ENCODE assay signal across 8 mouse cellular contexts in the genomic region with DNA sequence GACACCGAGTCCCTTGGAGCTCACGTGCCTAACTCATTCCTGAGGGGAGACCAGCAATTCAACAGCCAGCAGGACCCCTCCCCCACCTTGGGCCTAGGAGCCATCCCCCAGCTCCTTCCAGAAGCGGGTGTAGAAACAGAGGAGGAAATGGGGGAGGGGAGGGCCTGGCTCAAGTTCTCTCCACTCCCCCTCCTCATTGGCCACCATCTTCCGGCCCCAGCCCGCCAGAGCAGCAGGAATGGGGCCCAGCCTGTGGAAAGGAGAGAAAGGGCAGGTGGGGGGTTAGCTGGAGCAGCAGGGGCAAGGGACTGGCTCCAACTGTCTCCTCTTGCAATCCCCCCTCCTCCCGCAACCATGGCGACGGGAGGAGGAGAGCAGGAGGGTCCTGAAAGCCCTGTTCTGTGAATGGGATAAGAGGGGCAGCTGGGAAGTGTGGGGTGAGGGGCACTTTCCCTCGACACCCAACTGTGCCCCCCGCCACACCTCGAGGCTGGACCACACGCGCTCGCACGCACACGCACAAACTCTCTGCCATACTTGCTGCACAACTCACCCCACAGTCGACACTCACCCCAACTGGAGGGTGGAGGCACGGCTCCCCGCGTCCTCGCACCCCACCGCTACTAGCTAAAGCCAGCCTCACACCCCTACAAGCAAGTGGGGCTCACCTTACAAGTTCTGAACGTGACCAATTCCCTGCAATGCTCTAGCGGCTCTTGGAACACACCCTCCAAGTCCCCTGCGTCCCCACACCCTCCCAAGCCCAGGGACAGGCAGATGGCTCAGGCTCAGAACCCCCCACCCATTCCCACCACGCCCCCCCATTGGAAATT. TPM values are rescaled to one million over a fixed set of nuclear protein-coding genes. Genes with fewer than 3 reads are reported as not detected.
DNase-seq lines count a peak whose midpoint lies in the region; ATAC-seq and TF ChIP-seq lines count a peak whose summit lies in the region.

No protein-coding gene starts in this region.

- peak overlapping the region; percentile 77 for H3K9ac ChIP-seq in forebrain, embryonic 16.5 days (replicated peaks; ENCODE audit: low read depth, low read length)
- peak overlapping the region; percentile 89 for H3K9ac ChIP-seq in kidney, postnatal 0 days (ENCODE audit: low read depth, low read length)
- H3K9ac ChIP-seq in stomach, postnatal 0 days (ENCODE audit: low read length) = peak overlapping the region; percentile 92

- peak overlapping the region; percentile 86 for H3K4me2 ChIP-seq in forebrain, embryonic 16.5 days (ENCODE audit: low read length)
- peak overlapping the region; percentile 85 for H3K4me2 ChIP-seq in kidney, postnatal 0 days (ENCODE audit: low read length)
- H3K4me2 ChIP-seq in stomach, postnatal 0 days (replicated peaks; ENCODE audit: low read depth) = peak overlapping the region; percentile 91

- no peak for TF ChIP-seq EP300 in stomach, postnatal 0 days (optimal IDR thresholded peaks at IDR 0.05)

- no peaks in the 10 kb centered on the region for H3K9me3 ChIP-seq in forebrain, embryonic 16.5 days (ENCODE audit: control insufficient read depth, low read length)
- no peaks in the 10 kb centered on the region for H3K9me3 ChIP-seq in kidney, postnatal 0 days (replicated peaks; ENCODE audit: low read length)
- H3K9me3 ChIP-seq in stomach, postnatal 0 days (ENCODE audit: control insufficient read depth, low read length) = no peaks in the 10 kb centered on the region

- H3K4me1 ChIP-seq in forebrain, embryonic 16.5 days (replicated peaks; ENCODE audit: control insufficient read depth, insufficient read depth, low read length) = peaks cover 39% of the 10 kb centered on the region
- peaks cover 35% of the 10 kb centered on the region for H3K4me1 ChIP-seq in kidney, postnatal 0 days (replicated peaks; ENCODE audit: insufficient read depth, low read length)
- H3K4me1 ChIP-seq in stomach, postnatal 0 days (replicated peaks; ENCODE audit: control insufficient read depth, insufficient read depth) = peaks cover 10% of the 10 kb centered on the region

- H3K4me3 ChIP-seq in forebrain, embryonic 16.5 days (replicated peaks; ENCODE audit: low read length) = peak overlapping the region; percentile 62
- H3K4me3 ChIP-seq in kidney, postnatal 0 days (replicated peaks; ENCODE audit: low read depth, low read length) = peak overlapping the region; percentile 88
- H3K4me3 ChIP-seq in macrophage (ENCODE audit: inconsistent target) = peak overlapping the region; percentile 5; the same call in 1 of the 2 replicates
- peak overlapping the region; percentile 85 for H3K4me3 ChIP-seq in stomach, postnatal 0 days (ENCODE audit: low read depth, low read length)

- peak overlapping the region; percentile 95 for H3K27ac ChIP-seq in forebrain, embryonic 16.5 days (ENCODE audit: low read length)
- H3K27ac ChIP-seq in kidney, postnatal 0 days = peak overlapping the region; percentile 97
- no peak overlapping the region for H3K27ac ChIP-seq in macrophage
- H3K27ac ChIP-seq in stomach, postnatal 0 days (replicated peaks) = peak overlapping the region; percentile 97

- WGBS in forebrain, embryonic 16.5 days = under 1% methylated on average over 26 of the region's 26 CpGs
- 1% methylated on average over 25 of the region's 26 CpGs for WGBS in kidney, postnatal 0 days
- 29% methylated on average over 25 of the region's 26 CpGs for WGBS in macrophage (ENCODE audit: missing documents)
- WGBS in stomach, postnatal 0 days = under 1% methylated on average over 24 of the region's 26 CpGs

- no peaks in the 10 kb centered on the region for H3K27me3 ChIP-seq in forebrain, embryonic 16.5 days (replicated peaks; ENCODE audit: control insufficient read depth, insufficient read depth, low read length)
- no peaks in the 10 kb centered on the region for H3K27me3 ChIP-seq in kidney, postnatal 0 days (ENCODE audit: insufficient read depth, low read length)
- no peaks in the 10 kb centered on the region for H3K27me3 ChIP-seq in stomach, postnatal 0 days (ENCODE audit: control insufficient read depth, insufficient read depth, low read length)

- DNase-seq in ovary, postnatal 36 days (ENCODE audit: low spot score) = peak; percentile 33
- no peak for DNase-seq in ovary, adult 18-20 months (ENCODE audit: low spot score)
- peak; percentile 31 for DNase-seq in cerebellum, adult 8-10 months
- DNase-seq in kidney, postnatal 0 days (ENCODE audit: low spot score) = peak; percentile 95
- DNase-seq in stomach, postnatal 0 days (ENCODE audit: low spot score) = peak; percentile 45
- DNase-seq in thymus, postnatal 25 days = no peak

- ATAC-seq in forebrain, embryonic 16.5 days = peak; percentile 65
- peak; percentile 49 for ATAC-seq in kidney, postnatal 0 days (replicated peaks; ENCODE audit: low FRiP score, low read depth)
- ATAC-seq in stomach, postnatal 0 days (ENCODE audit: low FRiP score, low TSS enrichment) = peak; percentile 26; the same call in 1 of the 2 replicates

- H3K79me2 ChIP-seq in macrophage (ENCODE audit: inconsistent target) = no peaks in the 10 kb centered on the region

- TF ChIP-seq CTCF in kidney, postnatal 0 days (IDR thresholded peaks at IDR 0.05; ENCODE audit: low read depth) = no peak
- no peak for TF ChIP-seq CTCF in stomach, postnatal 0 days (IDR thresholded peaks at IDR 0.05; ENCODE audit: low read depth)

- no peaks in the 10 kb centered on the region; the same call in 1 of the 2 replicates for H3K36me3 ChIP-seq in forebrain, embryonic 16.5 days (ENCODE audit: control insufficient read depth, insufficient read depth)
- no peaks in the 10 kb centered on the region for H3K36me3 ChIP-seq in kidney, postnatal 0 days (ENCODE audit: insufficient read depth, low read length)
- no peaks in the 10 kb centered on the region for H3K36me3 ChIP-seq in macrophage (ENCODE audit: inconsistent target)
- H3K36me3 ChIP-seq in stomach, postnatal 0 days (ENCODE audit: control insufficient read depth, insufficient read depth, low read length) = no peaks in the 10 kb centered on the region

RNA-seq across cellular contexts. Expression of a gene that starts 0.8 kb away (rescaled TPM):
- polyA plus RNA-seq in forebrain, embryonic 16.5 days (2015; fragmentation: Nextera tagmentation; extraction: Ambion mirVana) = 3.9 and 4.9 TPM in 2 replicates
- polyA plus RNA-seq in kidney, postnatal 0 days (2015; fragmentation: Nextera tagmentation; extraction: Ambion mirVana) = 8.7 and 9.3 TPM in 2 replicates
- not detected for total RNA-seq in macrophage (2018; cell fraction: chromatin; rRNA removed)
- not detected for total RNA-seq in macrophage (2018; cell fraction: cytosol; rRNA removed)
- not detected for total RNA-seq in macrophage (2018; cell fraction: nucleus; rRNA removed)
- not detected in 3 replicates for polyA plus RNA-seq in macrophage (2018)
- 3.8 and 3.9 TPM in 2 replicates for polyA plus RNA-seq in stomach, postnatal 0 days (2015; fragmentation: Nextera tagmentation; extraction: Ambion mirVana)

RNA-seq across cellular contexts. Expression of a gene that starts 8.8 kb away (rescaled TPM):
- 21.8 and 24.7 TPM in 2 replicates for polyA plus RNA-seq in forebrain, embryonic 16.5 days (2015; fragmentation: Nextera tagmentation; extraction: Ambion mirVana)
- 4.1 TPM in 2 replicates for polyA plus RNA-seq in kidney, postnatal 0 days (2015; fragmentation: Nextera tagmentation; extraction: Ambion mirVana)
- 1 to 10 TPM in 3 of 26 experiments, under 1 TPM in 3, not detected in 20; 0.42 to 1.4 (median 0.99) TPM for total RNA-seq in macrophage (2018; cell fraction: chromatin; rRNA removed)
- total RNA-seq in macrophage (2018; cell fraction: cytosol; rRNA removed) = under 1 TPM in 6 of 26 experiments, not detected in 20; 0.09 to 0.24 (median 0.10) TPM
- 1 to 10 TPM in 3 of 26 experiments, under 1 TPM in 5, not detected in 18; 0.42 to 1.7 (median 0.71) TPM for total RNA-seq in macrophage (2018; cell fraction: nucleus; rRNA removed)
- not detected in 3 replicates for polyA plus RNA-seq in macrophage (2018)
- polyA plus RNA-seq in stomach, postnatal 0 days (2015; fragmentation: Nextera tagmentation; extraction: Ambion mirVana) = 1.6 and 2.4 TPM in 2 replicates

RNA-seq across cellular contexts. Expression of a gene that starts 15.5 kb away (rescaled TPM):
- polyA plus RNA-seq in forebrain, embryonic 16.5 days (2015; fragmentation: Nextera tagmentation; extraction: Ambion mirVana) = 28.1 and 28.8 TPM in 2 replicates
- polyA plus RNA-seq in kidney, postnatal 0 days (2015; fragmentation: Nextera tagmentation; extraction: Ambion mirVana) = 24.5 and 26.0 TPM in 2 replicates
- 10 to 100 TPM in 10 of 26 experiments, 1 to 10 TPM in 16; 4.2 to 12.4 (median 9.1) TPM for total RNA-seq in macrophage (2018; cell fraction: chromatin; rRNA removed)
- total RNA-seq in macrophage (2018; cell fraction: cytosol; rRNA removed) = 10 to 100 TPM in 25 of 26 experiments, 1 to 10 TPM in 1; 9.6 to 25.7 (median 16.7) TPM
- 10 to 100 TPM in 23 of 26 experiments, 1 to 10 TPM in 3; 8.9 to 25.2 (median 14.1) TPM for total RNA-seq in macrophage (2018; cell fraction: nucleus; rRNA removed)
- polyA plus RNA-seq in macrophage (2018) = 8.7 to 16.7 TPM (median 10.6 TPM) in 3 replicates
- polyA plus RNA-seq in stomach, postnatal 0 days (2015; fragmentation: Nextera tagmentation; extraction: Ambion mirVana) = 16.3 and 16.5 TPM in 2 replicates

RNA-seq across cellular contexts. Expression of a gene that starts 27.7 kb away (rescaled TPM):
- 19.4 and 20.1 TPM in 2 replicates for polyA plus RNA-seq in forebrain, embryonic 16.5 days (2015; fragmentation: Nextera tagmentation; extraction: Ambion mirVana)
- polyA plus RNA-seq in kidney, postnatal 0 days (2015; fragmentation: Nextera tagmentation; extraction: Ambion mirVana) = 25.9 and 29.2 TPM in 2 replicates
- total RNA-seq in macrophage (2018; cell fraction: chromatin; rRNA removed) = 10 to 100 TPM; 12.9 to 54.2 (median 28.4) TPM
- total RNA-seq in macrophage (2018; cell fraction: cytosol; rRNA removed) = 10 to 100 TPM; 45.8 to 89.3 (median 62.5) TPM
- total RNA-seq in macrophage (2018; cell fraction: nucleus; rRNA removed) = 100 to 1,000 TPM in 1 of 26 experiments, 10 to 100 TPM in 25; 34.7 to 121 (median 65.3) TPM
- 32.4 to 50.5 TPM (median 45.2 TPM) in 3 replicates for polyA plus RNA-seq in macrophage (2018)
- 24.1 and 29.7 TPM in 2 replicates for polyA plus RNA-seq in stomach, postnatal 0 days (2015; fragmentation: Nextera tagmentation; extraction: Ambion mirVana)

RNA-seq across cellular contexts. Expression of a gene that starts 32.6 kb away (rescaled TPM):
- polyA plus RNA-seq in forebrain, embryonic 16.5 days (2015; fragmentation: Nextera tagmentation; extraction: Ambion mirVana) = 25.0 and 26.9 TPM in 2 replicates
- polyA plus RNA-seq in kidney, postnatal 0 days (2015; fragmentation: Nextera tagmentation; extraction: Ambion mirVana) = 140 and 156 TPM in 2 replicates
- total RNA-seq in macrophage (2018; cell fraction: chromatin; rRNA removed) = 1 to 10 TPM in 1 of 26 experiments, under 1 TPM in 1, not detected in 24; 0.25 to 3.7 TPM
- under 1 TPM in 9 of 26 experiments, not detected in 17; 0.09 to 0.33 (median 0.14) TPM for total RNA-seq in macrophage (2018; cell fraction: cytosol; rRNA removed)
- total RNA-seq in macrophage (2018; cell fraction: nucleus; rRNA removed) = 1 to 10 TPM in 1 of 26 experiments, under 1 TPM in 6, not detected in 19; 0.24 to 1.7 (median 0.42) TPM
- polyA plus RNA-seq in macrophage (2018) = 0.07 TPM in 1 of 3 replicates, not detected in the others
- polyA plus RNA-seq in stomach, postnatal 0 days (2015; fragmentation: Nextera tagmentation; extraction: Ambion mirVana) = 101 and 103 TPM in 2 replicates

Comparison
In these comparisons a context has a peak if more than half of its experiments do, and no peak if none do; other contexts are left out.
1. DNase-seq: peak in ovary, postnatal 36 days (single experiment), cerebellum, adult 8-10 months (single experiment), kidney, postnatal 0 days (single experiment) and stomach, postnatal 0 days (single experiment); none in ovary, adult 18-20 months (single experiment) and thymus, postnatal 25 days (single experiment).
2. H3K4me3 ChIP-seq: peak in every context shown above with its lines; median percentile 88 in kidney, postnatal 0 days; 85 in stomach, postnatal 0 days; 62 in forebrain, embryonic 16.5 days; 5 in macrophage.
3. Peak in every context shown above with its lines, with median percentiles within 50 percentile points of each other: ATAC-seq, H3K4me2 ChIP-seq and H3K9ac ChIP-seq.